Mouse (Mus musculus): Measurements from ENCODE around the gene Tmem30a. TPM values are rescaled to one million over a fixed set of nuclear protein-coding genes. Genes with fewer than 3 reads are reported as not detected.

The Tmem30a gene
- total RNA-seq, 2 experiments from 2014 or later, result 64.5 to 66.7 TPM

Other genes with a start within 250 kb of the Tmem30a start
- gene Col12a1, start 74.7 kb downstream of the Tmem30a start, total RNA-seq (2021), result 10 to 100 TPM; 17.6 to 20.2 TPM
- gene Cox7a2, start 33.6 kb downstream of the Tmem30a start, total RNA-seq (2021), result 100 to 1,000 TPM; 924 to 968 TPM
- 100 to 1,000 TPM; 101 to 114 TPM for gene Filip1, start 219.3 kb upstream of the Tmem30a start, total RNA-seq (2021)